Mouse (Mus musculus) spleen, adult 18-20 months (tissue): ENCODE measurements around the gene Zbtb8a.
"Not testable (repeated sequence)": the region's sequence is repeated elsewhere in the genome, so short reads cannot be mapped to it uniquely, and the experiment has no call there.

Experiments
- DNase-seq, 2 experiments: peaks; one replicate each; pipeline ENCODE4 v3.0.0; 2022; ENCODE audit warnings: mixed read lengths in 2 of 2

The Zbtb8a gene

DNA sequence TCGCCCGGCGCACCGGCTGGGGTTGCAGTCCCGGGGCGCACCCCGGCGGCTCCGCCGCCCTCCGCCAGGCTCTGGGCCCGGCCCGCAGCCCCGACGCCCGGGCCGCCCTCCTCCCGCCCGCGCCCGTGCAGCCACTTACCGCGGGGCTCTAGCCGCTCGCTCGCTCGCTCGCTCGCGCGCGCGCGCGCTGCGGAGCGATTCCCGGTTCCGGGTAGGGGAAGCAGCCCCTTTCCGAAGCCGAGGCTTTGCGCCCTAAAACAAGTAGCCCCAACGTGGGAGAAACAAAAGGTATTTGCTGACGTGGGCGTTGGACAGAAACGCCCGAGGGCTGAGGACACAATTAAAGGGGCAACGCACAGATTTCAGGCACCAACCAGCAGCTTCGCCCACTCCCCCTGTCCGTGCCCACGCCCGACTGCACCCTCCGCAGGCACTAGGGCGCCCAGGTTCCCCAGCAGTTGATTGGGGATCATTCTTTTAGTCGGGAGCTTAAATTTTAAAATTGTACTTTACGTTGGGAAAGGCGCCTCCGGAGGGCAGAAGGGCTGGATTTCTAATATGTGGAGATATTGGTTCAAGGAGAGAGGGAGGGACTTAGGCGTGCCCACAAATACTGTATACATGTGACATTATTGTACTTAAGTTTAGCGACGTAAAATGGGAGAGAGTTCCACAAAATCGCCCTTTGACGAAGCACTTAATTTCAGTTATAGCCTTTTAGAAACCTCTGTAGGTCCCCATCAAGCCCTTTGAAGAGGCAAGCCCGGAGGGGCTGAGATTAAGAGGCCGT, at the start of gene Zbtb8a:
Gene Zbtb8a, minus strand, starts transcription at position 516 of the 790 bp plus-strand sequence.
- DNase-seq: peak; percentile 19 to 51

DNA sequence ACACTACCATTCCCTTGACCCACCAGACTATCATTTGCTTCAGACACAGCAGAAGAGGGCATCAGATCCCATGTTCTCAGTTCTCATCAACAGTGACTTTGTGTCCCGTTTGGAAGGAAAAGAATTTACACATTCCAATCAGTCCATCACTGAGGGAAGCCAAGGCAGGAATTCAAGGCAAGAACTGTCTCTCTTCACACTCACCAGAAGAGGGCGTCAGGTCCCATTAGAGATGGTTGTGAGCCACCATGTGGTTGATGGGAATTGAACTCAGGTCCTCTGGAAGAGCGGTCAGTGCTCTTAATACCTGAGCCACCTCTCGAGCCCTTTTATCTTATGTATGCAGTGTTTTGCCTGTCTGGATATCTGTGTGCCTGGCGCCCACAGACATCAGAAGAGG, 40.4 kb upstream of the Zbtb8a start:
- no peak for DNase-seq

DNA sequence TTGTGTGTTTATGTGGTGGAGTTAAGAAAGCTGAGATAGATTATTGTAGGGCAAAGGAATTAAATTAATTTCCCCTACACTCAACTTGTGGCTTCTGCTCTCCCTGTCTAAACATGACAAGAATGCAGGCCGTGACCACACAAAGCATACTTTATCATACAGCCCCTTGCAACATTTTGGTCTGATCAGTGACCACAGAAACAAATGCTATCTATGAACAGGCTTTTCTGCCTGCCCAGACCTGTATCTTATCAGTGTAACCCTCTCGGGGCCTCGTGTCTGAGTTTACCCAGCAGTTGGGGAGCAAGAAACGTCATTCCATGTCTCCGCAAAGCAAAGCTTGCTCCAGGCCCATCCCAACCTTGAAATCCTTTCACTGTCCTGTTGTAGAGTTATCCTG, 38.6 kb upstream of the Zbtb8a start:
- DNase-seq: no peak

DNA sequence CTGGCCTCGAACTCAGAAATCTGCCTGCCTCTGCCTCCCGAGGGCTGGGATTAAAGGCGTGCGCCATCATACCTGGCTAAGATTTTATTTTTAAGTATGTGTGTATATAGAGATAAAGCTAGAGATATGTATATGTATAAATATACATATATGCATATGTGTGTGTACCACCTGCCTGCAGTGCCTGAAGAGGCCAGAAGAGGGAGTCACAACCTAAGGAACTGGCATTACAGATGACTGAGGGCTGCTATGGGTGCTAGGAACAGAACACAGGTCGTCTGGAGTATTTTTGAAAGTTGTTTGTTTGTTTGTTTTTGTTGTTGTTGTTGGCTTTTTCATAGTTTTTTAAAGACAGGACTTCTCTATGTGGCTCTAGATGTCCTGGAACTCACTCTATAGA, 38.0 kb upstream of the Zbtb8a start:
- DNase-seq: no peak

DNA sequence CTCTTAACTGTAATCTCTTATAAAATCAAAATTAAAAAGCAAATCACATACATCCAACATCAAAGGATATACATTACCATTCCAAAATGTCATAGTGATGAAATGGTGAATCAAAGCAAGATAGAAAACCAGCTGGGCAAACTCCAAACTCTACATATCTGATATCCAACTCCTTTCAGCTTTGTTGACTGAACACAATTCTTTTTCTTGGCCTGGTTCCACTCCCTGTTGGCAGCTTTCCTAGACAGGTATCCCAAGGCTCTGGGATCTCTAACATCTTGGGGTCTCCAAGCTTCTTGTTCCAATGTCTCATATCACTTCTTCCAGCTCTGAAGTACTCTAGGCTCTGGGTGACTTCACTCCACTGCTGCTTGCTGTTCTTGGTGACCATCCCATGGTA, 33.1 kb upstream of the Zbtb8a start:
- no peak for DNase-seq

DNA sequence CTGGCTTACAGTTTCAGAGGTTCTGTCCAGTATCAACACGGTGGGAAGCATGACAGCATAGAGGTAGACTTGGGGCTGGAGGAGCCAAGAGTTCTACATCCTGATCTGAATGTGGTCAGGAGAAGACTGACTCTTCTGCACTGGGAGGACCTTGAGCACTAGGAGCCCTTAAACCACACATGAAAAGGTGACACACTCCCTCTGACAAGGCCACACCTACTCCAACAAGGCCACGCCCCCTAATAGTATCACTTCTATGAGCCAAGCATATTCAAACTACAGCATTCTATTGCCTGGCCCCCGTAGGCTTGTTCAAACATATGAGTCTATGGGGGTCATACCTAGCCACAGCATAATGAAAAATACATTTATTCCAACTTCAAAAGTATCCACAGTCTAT, 32.6 kb upstream of the Zbtb8a start:
- DNase-seq: not testable (repeated sequence)

DNA sequence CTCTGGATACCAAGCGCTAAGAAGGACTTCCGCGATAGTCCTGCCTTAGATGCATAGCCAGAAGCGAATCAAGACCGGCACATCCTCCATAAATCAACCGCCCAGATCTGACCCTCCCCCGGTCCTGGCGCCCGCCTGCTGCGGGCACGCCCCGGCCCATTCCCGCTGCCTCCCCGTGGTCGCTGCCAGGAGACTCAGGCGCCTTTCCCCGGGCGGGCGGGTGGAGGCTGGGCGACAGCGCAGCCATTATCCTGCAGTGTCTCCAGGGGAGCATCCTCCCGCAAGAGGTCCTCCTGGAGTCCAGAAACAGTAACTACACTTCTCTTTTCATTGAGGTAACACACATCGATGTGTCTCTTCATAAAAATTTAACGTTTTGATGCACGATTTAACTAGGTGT, 28.5 kb upstream of the Zbtb8a start:
- DNase-seq: peak; percentile 7 to 22

DNA sequence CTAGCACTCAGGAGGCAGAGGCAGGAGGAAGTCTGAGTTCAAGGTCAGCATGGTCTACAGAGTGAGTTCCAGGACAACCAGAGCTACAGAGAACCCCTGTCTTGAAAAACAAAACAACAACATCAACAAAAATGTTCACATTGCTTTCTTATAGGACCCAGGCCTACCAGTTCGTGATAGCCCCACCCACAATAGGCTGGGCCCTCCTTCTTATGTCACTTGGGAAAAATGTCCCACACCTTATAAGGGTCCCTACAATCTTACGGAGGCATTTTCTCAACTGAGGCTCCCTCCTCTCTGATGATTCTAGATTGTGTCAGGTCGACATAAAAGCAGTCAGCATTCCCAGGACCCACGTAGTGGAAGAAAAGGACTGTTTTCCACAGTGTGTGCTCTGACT, 21.9 kb upstream of the Zbtb8a start:
- DNase-seq: no peak

DNA sequence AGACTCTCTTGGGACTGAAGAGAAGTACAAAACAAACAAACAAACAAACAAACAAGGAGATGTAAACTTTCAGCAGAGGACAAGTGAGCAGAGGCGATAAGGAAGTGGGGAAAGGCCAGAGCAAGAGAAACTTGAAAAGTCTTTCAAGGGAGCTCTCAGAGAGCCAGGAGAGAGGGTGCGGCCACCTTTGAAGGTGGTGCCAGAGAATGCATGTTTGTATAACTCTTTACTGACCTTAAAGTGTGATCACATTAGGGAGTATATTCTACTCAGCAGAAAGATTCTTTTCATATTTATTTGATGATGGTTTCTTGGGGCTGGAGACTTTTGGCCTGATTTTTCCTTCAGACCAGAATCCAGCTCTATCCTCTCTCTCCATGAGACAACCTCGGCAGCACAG, 19.0 kb upstream of the Zbtb8a start:
- DNase-seq: no peak

DNA sequence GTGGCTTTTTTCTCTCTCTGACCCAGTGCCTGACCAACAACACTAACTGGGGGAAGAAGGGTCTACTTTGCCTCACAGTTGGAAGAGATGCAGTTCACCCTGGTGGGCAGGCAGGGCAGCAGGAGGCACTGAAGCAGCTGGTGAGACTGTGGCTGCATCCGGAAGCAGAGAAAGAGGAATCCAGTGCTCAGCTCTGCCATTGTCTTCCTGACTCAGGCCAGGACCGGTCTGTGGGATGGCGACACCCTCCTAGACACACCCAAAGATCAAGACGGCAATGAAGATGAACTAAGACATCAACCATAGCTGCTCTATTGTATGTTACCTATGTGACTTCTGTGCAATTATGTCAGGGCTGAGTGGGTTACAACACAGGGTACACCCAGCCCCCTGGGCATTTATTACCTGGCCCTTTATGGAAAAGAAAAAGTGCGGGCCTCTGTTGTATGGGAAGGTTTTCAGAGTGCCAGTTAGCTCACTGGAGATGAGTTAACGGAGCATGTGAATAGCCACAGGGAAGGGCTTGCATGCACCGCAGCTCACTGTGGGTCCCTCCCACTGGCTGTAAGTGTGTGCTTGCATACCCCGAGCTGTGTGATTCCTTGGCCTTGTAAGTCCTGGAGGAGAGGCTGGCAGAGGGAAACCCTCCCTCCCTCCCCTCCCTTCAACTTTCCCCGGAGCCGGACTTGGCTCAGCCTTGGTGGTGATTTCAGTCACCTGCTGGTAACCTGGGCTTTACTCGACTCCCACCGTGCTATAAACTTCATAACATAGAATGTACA, 16.4 kb upstream of the Zbtb8a start:
- DNase-seq: no peak

DNA sequence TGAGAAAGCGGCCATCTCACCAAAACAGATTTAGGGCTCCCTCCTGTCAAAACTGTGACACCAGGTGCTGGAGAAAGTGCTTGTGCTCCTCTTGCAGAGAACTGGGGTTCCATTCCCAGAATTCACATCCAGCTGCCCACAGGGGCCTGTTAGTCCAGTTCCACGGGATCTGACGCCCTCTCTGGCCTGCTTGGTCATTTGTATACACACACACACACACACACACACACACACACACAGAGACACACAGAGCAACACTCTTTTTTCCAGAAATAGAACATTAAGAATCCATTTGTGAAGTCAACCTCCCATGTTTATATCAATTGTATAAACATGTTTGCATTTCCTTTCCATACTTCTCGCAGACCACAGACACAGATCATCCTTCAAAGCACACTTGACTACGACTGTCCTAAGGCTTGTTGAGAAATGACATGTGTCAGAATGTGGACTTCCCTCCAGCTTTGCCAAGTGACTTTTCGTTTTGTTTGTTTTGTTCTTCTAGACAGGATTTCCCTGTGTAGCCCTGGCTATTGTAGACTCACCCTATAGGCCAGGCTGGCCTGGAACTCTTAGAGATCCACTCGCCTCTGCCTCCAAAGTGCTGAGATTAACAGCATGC, 13.1 kb upstream of the Zbtb8a start:
- DNase-seq: no peak

DNA sequence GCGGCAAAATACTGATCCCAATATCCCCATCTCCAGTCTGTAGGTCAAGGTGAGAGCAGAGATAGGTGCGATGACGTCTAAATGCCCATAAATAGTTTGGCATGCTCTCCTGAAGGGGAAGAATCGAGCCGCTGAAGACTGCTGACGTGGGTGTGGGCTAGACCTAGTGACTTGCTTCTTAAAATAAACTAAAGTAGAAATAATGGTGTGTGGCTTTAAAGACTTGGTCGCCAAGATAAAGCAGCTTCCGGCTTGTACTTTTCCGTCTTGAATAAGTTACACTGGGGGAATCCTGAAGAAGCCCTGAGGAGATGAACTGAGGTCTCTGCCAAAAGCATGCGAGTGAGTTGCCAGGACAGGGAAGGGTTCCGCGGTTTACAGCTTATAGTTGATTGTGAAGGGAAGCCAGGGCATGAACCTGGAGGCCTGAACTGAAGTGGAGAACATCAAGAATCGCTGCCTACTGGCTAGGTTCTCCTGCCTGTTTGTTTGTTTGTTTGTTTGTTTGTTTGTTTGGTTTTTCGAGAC, 12.4 kb upstream of the Zbtb8a start:
- no peak for DNase-seq

DNA sequence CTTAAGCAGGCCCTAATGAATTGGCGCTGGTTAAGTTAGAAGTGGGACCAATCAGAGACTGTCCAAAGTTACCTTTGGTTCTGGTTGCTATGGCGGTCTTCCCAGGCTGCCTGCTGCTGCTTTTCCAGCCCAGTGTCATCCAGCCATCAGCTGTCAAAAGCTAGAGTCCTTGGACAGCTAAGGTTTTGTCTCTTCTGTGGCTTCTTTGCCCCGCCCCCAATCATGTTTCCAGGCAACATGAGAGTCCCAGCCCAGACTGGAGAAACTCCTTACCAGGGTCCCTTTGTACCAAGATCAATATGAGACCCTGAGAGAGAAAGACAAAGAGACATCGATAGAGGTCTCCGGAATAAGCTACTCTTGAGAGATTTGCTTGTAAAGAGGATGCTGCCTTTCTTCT, 10.5 kb upstream of the Zbtb8a start:
- no peak for DNase-seq

DNA sequence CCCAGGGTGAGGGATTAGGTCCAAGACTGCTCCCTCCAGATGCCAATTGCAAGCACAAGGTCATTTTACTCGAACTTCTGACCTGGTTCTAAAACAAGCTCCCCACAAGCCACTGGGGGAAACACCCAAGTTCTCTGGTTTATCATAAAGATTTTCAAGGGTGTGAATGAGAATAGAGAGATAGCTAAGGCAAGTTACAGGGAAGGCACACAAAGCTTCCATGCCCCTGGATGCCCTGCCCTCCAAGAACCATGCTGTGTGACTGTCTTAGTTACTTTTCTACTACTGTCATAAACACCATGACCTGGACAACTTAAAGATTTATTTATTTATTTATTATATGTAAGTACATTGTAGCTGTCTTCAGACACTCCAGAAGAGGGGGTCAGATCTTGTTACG, 9.1 kb upstream of the Zbtb8a start:
- no peak for DNase-seq

DNA sequence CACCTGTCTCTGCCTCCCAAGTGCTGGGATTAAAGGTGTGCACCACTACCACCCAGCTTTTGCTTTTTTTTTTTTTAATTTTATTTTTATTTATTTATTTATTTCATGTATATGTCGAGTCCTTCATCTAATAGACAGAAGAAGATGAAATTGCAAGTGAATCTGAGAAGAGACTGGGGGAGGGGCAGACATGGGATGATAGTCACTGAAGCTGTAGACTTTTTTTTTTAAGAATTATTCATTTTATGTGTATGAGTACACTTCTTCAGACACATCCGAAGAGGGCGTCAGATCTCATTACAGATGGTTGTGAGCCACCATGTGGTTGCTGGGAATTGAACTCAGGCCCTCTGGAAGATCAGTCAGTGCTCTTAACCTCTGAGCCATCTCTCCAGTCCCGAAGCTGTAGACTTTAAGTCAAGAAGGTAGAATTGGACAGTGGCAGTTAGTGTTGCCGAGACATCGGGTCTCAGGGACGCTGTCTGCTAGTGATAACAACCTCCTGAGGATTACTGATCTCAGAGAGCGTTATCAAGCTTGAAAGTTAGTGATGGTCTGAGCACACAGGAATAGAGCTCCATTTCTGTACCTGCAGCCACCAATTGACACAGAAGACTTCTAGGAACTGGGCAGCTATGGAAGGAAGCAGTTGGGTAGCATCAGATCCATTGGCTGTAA, 8.5 kb upstream of the Zbtb8a start:
- no peak for DNase-seq

DNA sequence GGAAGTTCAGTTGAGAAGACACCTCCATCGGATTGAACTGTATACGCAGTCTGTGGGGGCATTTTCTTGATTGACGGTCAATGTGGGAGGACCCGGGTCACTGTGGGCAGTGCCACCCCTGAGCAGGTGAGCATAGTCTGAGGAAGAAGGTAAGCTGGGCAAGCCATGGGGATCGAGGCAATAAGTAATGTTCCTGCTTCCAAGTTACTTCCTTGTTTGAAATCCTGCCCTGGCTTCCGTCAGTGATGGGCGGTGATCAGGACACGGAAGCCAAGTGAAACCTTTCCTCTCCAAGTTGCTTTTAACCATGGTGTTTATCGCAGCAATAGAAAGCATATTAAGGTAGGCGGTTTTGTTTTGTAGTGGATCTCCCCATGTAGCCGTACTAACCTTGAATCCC, 7.8 kb upstream of the Zbtb8a start:
- no peak for DNase-seq

DNA sequence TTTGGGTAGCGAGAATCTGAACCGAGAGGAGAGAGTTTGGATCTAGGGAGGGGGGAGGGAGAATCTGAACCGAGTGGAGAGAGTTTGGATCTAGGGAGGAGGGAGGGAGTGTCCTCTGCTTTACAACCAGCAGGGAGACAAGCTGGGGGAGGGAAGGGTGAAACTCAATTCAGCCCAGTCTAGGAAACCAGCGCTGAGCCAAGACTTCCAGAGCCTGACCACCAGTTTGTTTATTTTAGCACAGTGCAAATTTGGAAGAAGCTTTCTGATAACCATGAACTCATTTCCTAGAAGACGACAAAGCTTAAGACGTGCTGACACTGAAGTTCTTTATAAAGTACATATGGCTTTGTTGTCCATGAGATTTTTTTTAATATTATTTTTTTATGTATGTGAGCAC, 6.5 kb upstream of the Zbtb8a start:
- DNase-seq: no peak

DNA sequence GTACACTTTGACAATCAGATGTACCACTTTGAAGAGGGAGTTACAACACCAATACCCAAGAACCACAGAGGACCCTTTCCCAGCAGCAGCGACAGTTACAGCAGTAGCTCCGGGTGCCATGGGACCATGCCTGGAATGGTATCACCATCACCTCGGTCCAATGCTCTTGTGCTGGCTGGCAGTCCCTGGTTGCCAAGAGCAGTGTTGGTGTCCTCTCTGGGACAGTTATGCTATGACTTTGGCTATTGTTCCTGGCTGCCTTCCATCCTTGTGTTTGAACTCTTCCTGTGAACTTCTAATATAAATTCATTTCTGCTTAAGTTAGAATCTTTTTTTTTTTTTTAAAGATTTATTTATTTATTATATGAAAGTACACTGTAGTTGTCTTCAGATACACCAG, 5.7 kb upstream of the Zbtb8a start:
- DNase-seq: no peak

DNA sequence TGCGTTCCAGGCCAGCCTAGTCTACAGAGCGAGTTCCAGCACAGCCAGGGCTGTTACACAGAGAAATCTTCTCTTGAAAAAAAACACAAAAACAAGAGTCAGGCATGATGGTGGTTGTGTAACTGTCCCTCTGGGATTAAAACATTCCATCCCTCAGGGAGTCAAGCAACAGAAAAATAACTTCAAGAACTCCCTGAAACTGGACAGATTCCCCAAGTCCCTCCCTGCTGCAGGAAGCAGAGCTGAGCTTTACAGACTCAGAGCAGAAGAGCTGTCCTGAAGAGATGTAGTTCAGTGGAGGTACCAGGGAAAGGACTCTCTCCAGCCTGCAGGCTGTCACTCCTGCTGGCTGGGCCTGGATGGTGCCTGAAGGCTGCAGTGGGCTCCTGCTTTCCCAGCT, 4.6 kb upstream of the Zbtb8a start:
- DNase-seq: no peak

DNA sequence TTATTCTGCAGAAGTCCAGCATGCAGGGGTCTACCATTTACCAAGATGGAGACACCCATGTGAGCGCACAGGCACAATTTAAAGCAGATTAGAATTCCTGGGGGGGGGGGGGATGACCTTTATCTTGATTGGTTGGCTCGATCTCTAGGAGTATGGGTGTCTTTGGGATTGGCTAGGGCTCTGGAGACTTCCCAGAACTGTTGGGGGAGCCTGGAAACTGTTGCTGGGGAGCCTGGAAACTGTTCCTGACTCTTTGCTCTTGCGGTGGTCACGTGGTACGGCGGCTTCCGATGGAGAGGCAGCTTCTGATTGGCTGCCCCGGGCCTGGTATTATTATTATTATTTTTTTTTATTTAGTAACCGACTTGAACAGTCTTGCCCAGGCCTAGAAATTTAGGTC, 4.1 kb upstream of the Zbtb8a start:
- no peak for DNase-seq

DNA sequence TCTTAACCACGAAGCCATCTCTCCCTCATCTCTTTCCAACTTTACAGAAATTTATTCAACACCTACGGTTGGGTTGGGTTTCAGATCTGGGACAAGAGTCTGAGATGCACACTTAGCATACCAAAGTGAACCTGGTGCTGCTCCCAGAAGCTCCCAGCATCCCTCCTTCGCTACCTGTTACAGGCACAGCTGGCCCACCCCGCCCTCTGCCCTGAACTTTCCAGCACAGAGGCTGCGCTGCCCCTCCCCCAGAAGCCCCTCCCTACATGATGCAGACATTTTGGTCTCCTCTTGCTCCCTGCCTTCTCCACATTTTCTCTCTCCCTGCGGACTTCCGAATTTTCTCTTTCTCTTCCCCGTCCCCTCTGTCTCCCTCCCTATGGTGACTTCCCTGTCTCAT, 3.2 kb upstream of the Zbtb8a start:
- no peak for DNase-seq

DNA sequence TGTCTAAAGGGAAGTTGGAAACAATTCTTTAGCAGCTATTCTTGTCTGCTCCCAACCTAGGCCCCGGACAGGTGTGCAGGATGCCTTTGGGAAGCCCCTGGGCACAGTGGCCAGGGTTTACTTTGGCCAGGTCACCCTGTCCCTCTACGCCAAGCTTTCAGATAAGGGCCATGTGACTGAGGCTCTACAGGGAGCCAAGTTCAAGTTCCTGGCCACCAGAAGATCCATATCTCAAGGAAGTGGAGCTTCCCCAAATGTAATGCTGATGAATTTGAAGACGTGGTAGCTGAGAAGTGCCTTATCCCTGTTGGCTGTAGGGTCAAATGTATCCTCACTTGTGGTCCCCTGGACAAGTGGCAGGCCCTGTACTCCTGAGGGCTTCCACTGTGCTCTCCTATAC, 1.9 kb upstream of the Zbtb8a start:
- no peak for DNase-seq

DNA sequence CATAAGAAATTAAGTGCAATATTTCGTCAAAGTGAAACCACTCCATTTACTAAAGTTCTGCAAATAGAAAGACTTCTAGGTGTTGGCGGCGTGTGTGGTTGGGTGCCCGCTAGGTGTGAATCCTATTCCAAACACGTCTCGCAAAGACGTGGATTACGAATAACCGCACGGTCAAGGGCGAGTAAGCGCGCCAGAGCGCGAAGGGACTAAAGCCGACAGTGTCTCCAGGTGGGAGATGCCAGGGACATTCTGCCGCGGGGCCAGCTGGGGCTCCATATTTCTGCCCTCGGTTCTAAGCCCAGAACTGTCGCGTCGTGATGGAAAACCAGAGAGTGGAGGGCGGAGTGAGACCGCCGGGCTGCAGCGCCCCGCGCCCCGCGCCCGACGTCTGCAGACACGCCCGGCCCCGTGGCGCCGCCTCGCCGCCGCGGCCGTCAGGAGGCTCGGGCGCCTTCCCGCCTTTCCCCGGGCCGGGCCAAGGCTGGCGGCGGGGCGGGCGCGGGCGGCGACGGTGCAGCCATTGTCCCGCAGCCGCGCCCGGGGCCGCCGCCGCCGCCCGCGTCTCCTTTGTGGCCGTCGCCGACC, 863 bp downstream of the Zbtb8a start:
- DNase-seq: peak; percentile 14 to 50
